Mouse (Mus musculus): ENCODE data around the gene Wnt9b.

The Wnt9b gene

GRCm38 (mm10) chr11:103749306-103750089 lies at the start of gene Wnt9b:
Gene Wnt9b, minus strand, starts transcription at chr11:103749821.
- in situ Hi-C loops (cut with MseI, MboI): no loop called here

- in situ Hi-C loops (cut with MseI, MboI): no loop called here
Measured at GRCm38 (mm10) chr11:103789951-103790350, 40.3 kb upstream of the Wnt9b start.

- in situ Hi-C loops (cut with MseI, MboI): no loop called here
Measured at GRCm38 (mm10) chr11:103780152-103780551, 30.5 kb upstream of the Wnt9b start.

- in situ Hi-C loops (cut with MseI, MboI): no loop called here
Measured at GRCm38 (mm10) chr11:103774228-103774530, 24.6 kb upstream of the Wnt9b start.

- in situ Hi-C loops (cut with MseI, MboI): no loop called here
Measured at GRCm38 (mm10) chr11:103773387-103774227, 24.0 kb upstream of the Wnt9b start, which contains the start of gene Wnt3. Gene Wnt3, plus strand, starts transcription at chr11:103774150.

- in situ Hi-C loops (cut with MseI, MboI): no loop called here
Measured at GRCm38 (mm10) chr11:103772505-103773386, 23.1 kb upstream of the Wnt9b start.

GRCm38 (mm10) chr11:103771160-103771817 lies 21.7 kb upstream of the Wnt9b start:
- in situ Hi-C loops (cut with MseI, MboI): no loop called here

- in situ Hi-C loops (cut with MseI, MboI): no loop called here
Measured at GRCm38 (mm10) chr11:103765556-103766011, 16.0 kb upstream of the Wnt9b start.

- in situ Hi-C loops (cut with MseI, MboI): loop anchor here (5.0 kb wide), 2 partner anchors 127 to 148 kb away; partner anchors contain the start of gene Lyzl6 (in 1 of the 2)
Measured at GRCm38 (mm10) chr11:103764601-103765000, 15.0 kb upstream of the Wnt9b start.

GRCm38 (mm10) chr11:103763410-103764163 lies 14.0 kb upstream of the Wnt9b start:
- in situ Hi-C loops (cut with MseI, MboI): loop anchor here (5.0 kb wide), 2 partner anchors 126 to 149 kb away; partner anchors contain the start of gene Lyzl6 (in 1 of the 2)

- in situ Hi-C loops (cut with MseI, MboI): loop anchor here (5.0 kb wide), 2 partner anchors 124 to 151 kb away; partner anchors contain the start of gene Lyzl6 (in 1 of the 2)
Measured at GRCm38 (mm10) chr11:103760891-103761290, 11.3 kb upstream of the Wnt9b start.

- in situ Hi-C loops (cut with MseI, MboI): loop anchor here (5.0 kb wide), 2 partner anchors 123 to 152 kb away; partner anchors contain the start of gene Lyzl6 (in 1 of the 2)
Measured at GRCm38 (mm10) chr11:103760101-103760500, 10.5 kb upstream of the Wnt9b start.

GRCm38 (mm10) chr11:103758706-103759105 lies 9.1 kb upstream of the Wnt9b start:
- in situ Hi-C loops (cut with MseI, MboI): no loop called here

- in situ Hi-C loops (cut with MseI, MboI): no loop called here
Measured at GRCm38 (mm10) chr11:103758054-103758453, 8.4 kb upstream of the Wnt9b start.

- in situ Hi-C loops (cut with MseI, MboI): no loop called here
Measured at GRCm38 (mm10) chr11:103750612-103751011, 991 bp upstream of the Wnt9b start.

- in situ Hi-C loops (cut with MseI, MboI): no loop called here
Measured at GRCm38 (mm10) chr11:103735046-103735781, 14.4 kb downstream of the Wnt9b start.

- in situ Hi-C loops (cut with MseI, MboI): no loop called here
Measured at GRCm38 (mm10) chr11:103734411-103735045, 15.1 kb downstream of the Wnt9b start.

- in situ Hi-C loops (cut with MseI, MboI): no loop called here
Measured at GRCm38 (mm10) chr11:103733961-103734360, 15.7 kb downstream of the Wnt9b start.

- in situ Hi-C loops (cut with MseI, MboI): no loop called here
Measured at GRCm38 (mm10) chr11:103733069-103733468, 16.6 kb downstream of the Wnt9b start.
